8 mouse cellular contexts compared by ENCODE assay signal in genomic region chr9:107624539-107624938, GRCm38 (mm10). TPM values are rescaled to one million over a fixed set of nuclear protein-coding genes. Genes with fewer than 3 reads are reported as not detected.
DNase-seq lines count a peak whose midpoint lies in the region; ATAC-seq and TF ChIP-seq lines count a peak whose summit lies in the region.

No protein-coding gene starts in this region.

- peak; percentile 51 for DNase-seq in 3T3-L1 (ENCODE audit: low read depth, low spot score)
- DNase-seq in CH12.LX (ENCODE audit: extremely low read depth) = no peak
- DNase-seq in limb, embryonic 11.5 days (ENCODE audit: low spot score) = no peak
- no peak for DNase-seq in right cerebral cortex, adult 2 months (ENCODE audit: low spot score in 2 of 2)
- DNase-seq in embryo, embryonic 10.5 days (ENCODE audit: low spot score) = no peak
- DNase-seq in left cerebral cortex, postnatal 36 days (ENCODE audit: low spot score in 2 of 2) = no peak

- no peak for TF ChIP-seq CTCF in CH12.LX (conservative IDR thresholded peaks at IDR 0.05 in 1 of 2, IDR thresholded peaks at IDR 0.05 in 1 of 2; ENCODE audit: low read depth in 2 of 2, low read length in 2 of 2)

- H3K79me2 ChIP-seq in CH12.LX (replicated peaks; ENCODE audit: control insufficient read depth, extremely low read depth, insufficient read depth, poor library complexity, severe bottlenecking) = peaks cover 46% of the 10 kb centered on the region

- H3K4me2 ChIP-seq in CH12.LX (ENCODE audit: insufficient read depth, low read depth, poor library complexity, severe bottlenecking) = 0 out of 2 replicates have a peak overlapping the region, but pooled peaks have one; percentile 6
- H3K4me2 ChIP-seq in heart, embryonic 14.5 days (ENCODE audit: low read length) = no peak overlapping the region
- H3K4me2 ChIP-seq in limb, embryonic 11.5 days (ENCODE audit: low read depth, severe bottlenecking) = no peak overlapping the region
- H3K4me2 ChIP-seq in neural tube, embryonic 13.5 days = no peak overlapping the region; the same call in 1 of the 2 replicates

- H3K9ac ChIP-seq in CH12.LX (ENCODE audit: insufficient read depth, low read depth) = no peak overlapping the region
- H3K9ac ChIP-seq in heart, embryonic 14.5 days (ENCODE audit: low read length) = peak overlapping the region; percentile 42; the same call in 1 of the 2 replicates
- no peak overlapping the region for H3K9ac ChIP-seq in limb, embryonic 11.5 days (ENCODE audit: low read length)
- peak overlapping the region; percentile 41; the same call in 1 of the 2 replicates for H3K9ac ChIP-seq in neural tube, embryonic 13.5 days

- in situ Hi-C loops in CH12.LX (cut with MboI; ENCODE audit: low pct_ligation_motif_present, low pct_unique_long_range_greater_than_20kb, low sequenced_read_pairs) = no loop called here

- intact Hi-C loops in left cerebral cortex, postnatal 36 days (cut with DNase I) = no loop called here

- no peak for ATAC-seq in heart, embryonic 14.5 days (ENCODE audit: insufficient number of reproducible peaks, insufficient read depth, low FRiP score, low read depth)
- no peak for ATAC-seq in limb, embryonic 11.5 days (ENCODE audit: insufficient number of reproducible peaks, low FRiP score, low TSS enrichment, low read depth)
- ATAC-seq in neural tube, embryonic 13.5 days (ENCODE audit: low read depth) = no peak

- peaks cover 40 to 82% of the 10 kb centered on the region in 2 experiments for H3K36me3 ChIP-seq in CH12.LX (replicated peaks in 1 of 2; ENCODE audit: control insufficient read depth in 1 of 2, insufficient read depth in 1 of 2, low read length in 1 of 2)
- H3K36me3 ChIP-seq in heart, embryonic 14.5 days (ENCODE audit: control insufficient read depth, insufficient read depth, low read length) = peaks cover 70% of the 10 kb centered on the region
- H3K36me3 ChIP-seq in limb, embryonic 11.5 days (ENCODE audit: control insufficient read depth, insufficient read depth, low read length) = peaks cover 12% of the 10 kb centered on the region; the same call in 1 of the 2 replicates
- peaks cover 26% of the 10 kb centered on the region for H3K36me3 ChIP-seq in neural tube, embryonic 13.5 days

- peaks cover 29 to 55% of the 10 kb centered on the region in 2 experiments for H3K4me1 ChIP-seq in CH12.LX (ENCODE audit: control insufficient read depth in 1 of 2, insufficient read depth in 2 of 2)
- peaks cover 56 to 73% of the 10 kb centered on the region in 2 experiments for H3K4me1 ChIP-seq in heart, embryonic 14.5 days (ENCODE audit: control insufficient read depth in 2 of 2, insufficient read depth in 2 of 2, low read length in 2 of 2)
- peaks cover 31% of the 10 kb centered on the region for H3K4me1 ChIP-seq in limb, embryonic 11.5 days (ENCODE audit: control insufficient read depth, insufficient read depth, low read length)
- peaks cover 62% of the 10 kb centered on the region for H3K4me1 ChIP-seq in neural tube, embryonic 13.5 days (replicated peaks)

- peak overlapping the region in 1 of 3 experiments; percentile 7 for H3K4me3 ChIP-seq in CH12.LX (replicated peaks in 1 of 3; ENCODE audit: low read depth in 2 of 3, low read length in 2 of 3, poor library complexity in 1 of 3)
- no peak overlapping the region for H3K4me3 ChIP-seq in heart, embryonic 14.5 days (ENCODE audit: control insufficient read depth in 1 of 2, insufficient read depth in 1 of 2, low read depth in 1 of 2, low read length in 2 of 2)
- H3K4me3 ChIP-seq in limb, embryonic 11.5 days (ENCODE audit: low read depth, low read length) = no peak overlapping the region
- H3K4me3 ChIP-seq in neural tube, embryonic 13.5 days = no peak overlapping the region

- no peaks in the 10 kb centered on the region for H3K9me3 ChIP-seq in CH12.LX (replicated peaks; ENCODE audit: low read length)
- no peaks in the 10 kb centered on the region for H3K9me3 ChIP-seq in heart, embryonic 14.5 days (ENCODE audit: control insufficient read depth, low read length)
- H3K9me3 ChIP-seq in limb, embryonic 11.5 days (ENCODE audit: control insufficient read depth, low read length) = no peaks in the 10 kb centered on the region; the same call in 1 of the 2 replicates
- H3K9me3 ChIP-seq in neural tube, embryonic 13.5 days = no peaks in the 10 kb centered on the region

- no peaks in the 10 kb centered on the region for H3K27me3 ChIP-seq in CH12.LX (replicated peaks)
- no peaks in the 10 kb centered on the region for H3K27me3 ChIP-seq in heart, embryonic 14.5 days (ENCODE audit: control insufficient read depth, insufficient read depth, low read length)
- no peaks in the 10 kb centered on the region for H3K27me3 ChIP-seq in limb, embryonic 11.5 days (ENCODE audit: control insufficient read depth, insufficient read depth, low read length)
- no peaks in the 10 kb centered on the region for H3K27me3 ChIP-seq in neural tube, embryonic 13.5 days

- no peak for TF ChIP-seq POLR2A in CH12.LX (IDR thresholded peaks at IDR 0.05; ENCODE audit: low read depth, low read length)

- no peak for TF ChIP-seq EP300 in CH12.LX (IDR thresholded peaks at IDR 0.05; ENCODE audit: low read length)

- TF ChIP-seq RAD21 in CH12.LX (IDR thresholded peaks at IDR 0.05; ENCODE audit: low read depth, low read length) = no peak

- H3K27ac ChIP-seq in CH12.LX (ENCODE audit: insufficient read depth, low read depth) = 0 out of 2 replicates have a peak overlapping the region, but pooled peaks have one; percentile 16
- H3K27ac ChIP-seq in heart, embryonic 14.5 days (replicated peaks in 1 of 2; ENCODE audit: control insufficient read depth in 1 of 2, insufficient read depth in 1 of 2, low read depth in 2 of 2, low read length in 2 of 2) = peak overlapping the region; percentile 42 to 56
- H3K27ac ChIP-seq in limb, embryonic 11.5 days (replicated peaks; ENCODE audit: low read depth, low read length) = 0 out of 2 replicates have a peak overlapping the region, but pooled peaks have one; percentile 36
- H3K27ac ChIP-seq in neural tube, embryonic 13.5 days (replicated peaks) = peak overlapping the region; percentile 98

- dilution Hi-C loops in CH12.LX (cut with MboI; ENCODE audit: extremely low pct_ligation_motif_present, extremely low pct_unique_long_range_greater_than_20kb, low sequenced_read_pairs) = no loop called here

- 70% methylated on average over 5 of the region's 5 CpGs for WGBS in heart, embryonic 14.5 days
- WGBS in limb, embryonic 11.5 days = 83% methylated on average over 5 of the region's 5 CpGs
- 68% methylated on average over 5 of the region's 5 CpGs for WGBS in neural tube, embryonic 13.5 days

TF ChIP-seq in CH12.LX, 34 proteins besides CTCF, POLR2A, EP300 and RAD21:
- TF ChIP-seq TBP (conservative IDR thresholded peaks at IDR 0.05; ENCODE audit: low read depth, low read length) = no peak
- TF ChIP-seq ELF1 (IDR thresholded peaks at IDR 0.05; ENCODE audit: low read depth, low read length) = peak; percentile 37; the same call in 1 of the 2 replicates

RNA-seq across cellular contexts. Expression of gene Gnai2, which starts 10.6 kb away (rescaled TPM):
- 154 and 160 TPM in 2 replicates for total RNA-seq in CH12.LX (2012; rRNA removed)
- total RNA-seq in CH12.LX (2014; rRNA removed) = 86.2 and 98.2 TPM in 2 replicates
- 262 and 286 TPM in 2 replicates for polyA plus RNA-seq in CH12.LX (2012; ENCODE audit: insufficient read length, low read depth)
- 379 and 410 TPM in 2 replicates for polyA plus RNA-seq in heart, embryonic 14.5 days (2014; fragmentation: Nextera tagmentation; extraction: Ambion mirVana)
- 336 and 358 TPM in 2 replicates for polyA plus RNA-seq in limb, embryonic 11.5 days (2014; fragmentation: Nextera tagmentation; extraction: Ambion mirVana)
- 350 and 384 TPM in 2 replicates for polyA plus RNA-seq in neural tube, embryonic 13.5 days (2015; fragmentation: Nextera tagmentation; extraction: Ambion mirVana)
- total RNA-seq in left cerebral cortex, postnatal 36 days (2021) = 100 to 1,000 TPM; 215 to 221 TPM

RNA-seq across cellular contexts. Expression of gene Sema3b, which starts 15.5 kb away (rescaled TPM):
- total RNA-seq in CH12.LX (2012; rRNA removed) = 7.4 and 11.6 TPM in 2 replicates
- 8.0 and 8.2 TPM in 2 replicates for total RNA-seq in CH12.LX (2014; rRNA removed)
- polyA plus RNA-seq in CH12.LX (2012; ENCODE audit: insufficient read length, low read depth) = 4.3 and 4.7 TPM in 2 replicates
- polyA plus RNA-seq in heart, embryonic 14.5 days (2014; fragmentation: Nextera tagmentation; extraction: Ambion mirVana) = 6.5 and 7.2 TPM in 2 replicates
- 3.4 and 3.7 TPM in 2 replicates for polyA plus RNA-seq in limb, embryonic 11.5 days (2014; fragmentation: Nextera tagmentation; extraction: Ambion mirVana)
- 6.5 and 9.0 TPM in 2 replicates for polyA plus RNA-seq in neural tube, embryonic 13.5 days (2015; fragmentation: Nextera tagmentation; extraction: Ambion mirVana)
- total RNA-seq in left cerebral cortex, postnatal 36 days (2021) = 1 to 10 TPM; 2.6 to 3.1 TPM

RNA-seq across cellular contexts. Expression of gene Ifrd2, which starts 37.1 kb away (rescaled TPM):
- total RNA-seq in CH12.LX (2012; rRNA removed) (91.3 and 101 TPM in 2 replicates), CH12.LX (2014; rRNA removed) (57.7 and 62.8 TPM in 2 replicates)
- polyA plus RNA-seq in CH12.LX (2012; ENCODE audit: insufficient read length, low read depth) = 127 and 143 TPM in 2 replicates
- 44.6 and 45.7 TPM in 2 replicates for polyA plus RNA-seq in heart, embryonic 14.5 days (2014; fragmentation: Nextera tagmentation; extraction: Ambion mirVana)
- polyA plus RNA-seq in limb, embryonic 11.5 days (2014; fragmentation: Nextera tagmentation; extraction: Ambion mirVana) = 47.6 and 49.0 TPM in 2 replicates
- polyA plus RNA-seq in neural tube, embryonic 13.5 days (2015; fragmentation: Nextera tagmentation; extraction: Ambion mirVana) = 13.5 and 17.4 TPM in 2 replicates
- total RNA-seq in left cerebral cortex, postnatal 36 days (2021) = 10 to 100 TPM; 11.1 to 13.8 TPM

RNA-seq across cellular contexts. Expression of gene Hyal3, which starts 43.9 kb away (rescaled TPM):
- total RNA-seq in CH12.LX (2012; rRNA removed) (0.13 TPM in 1 of 2 replicates, not detected in the other), CH12.LX (2014; rRNA removed) (0.12 TPM in 1 of 2 replicates, not detected in the other)
- polyA plus RNA-seq in CH12.LX (2012; ENCODE audit: insufficient read length, low read depth) = 0.14 and 0.21 TPM in 2 replicates
- 0.46 and 0.53 TPM in 2 replicates for polyA plus RNA-seq in heart, embryonic 14.5 days (2014; fragmentation: Nextera tagmentation; extraction: Ambion mirVana)
- 0.54 and 0.57 TPM in 2 replicates for polyA plus RNA-seq in limb, embryonic 11.5 days (2014; fragmentation: Nextera tagmentation; extraction: Ambion mirVana)
- polyA plus RNA-seq in neural tube, embryonic 13.5 days (2015; fragmentation: Nextera tagmentation; extraction: Ambion mirVana) = 1.9 and 2.0 TPM in 2 replicates
- 1 to 10 TPM in 1 of 2 experiments, under 1 TPM in 1; 0.79 to 1.9 TPM for total RNA-seq in left cerebral cortex, postnatal 36 days (2021)

RNA-seq across cellular contexts. Expression of gene Slc38a3, which starts 44.8 kb away (rescaled TPM):
- total RNA-seq in CH12.LX (2012; rRNA removed) = 0.04 TPM in 1 of 2 replicates, not detected in the other
- not detected in 2 replicates for total RNA-seq in CH12.LX (2014; rRNA removed)
- polyA plus RNA-seq in CH12.LX (2012; ENCODE audit: insufficient read length, low read depth) = not detected in 2 replicates
- 2.7 TPM in 2 replicates for polyA plus RNA-seq in heart, embryonic 14.5 days (2014; fragmentation: Nextera tagmentation; extraction: Ambion mirVana)
- polyA plus RNA-seq in limb, embryonic 11.5 days (2014; fragmentation: Nextera tagmentation; extraction: Ambion mirVana) = 3.4 and 4.1 TPM in 2 replicates
- 23.9 and 25.6 TPM in 2 replicates for polyA plus RNA-seq in neural tube, embryonic 13.5 days (2015; fragmentation: Nextera tagmentation; extraction: Ambion mirVana)
- total RNA-seq in left cerebral cortex, postnatal 36 days (2021) = 10 to 100 TPM; 66.3 to 66.8 TPM

Comparison
In these comparisons a context has a peak if more than half of its experiments do, and no peak if none do; other contexts are left out.
1. H3K27ac ChIP-seq: peak in every context shown above with its lines; median percentile 98 in neural tube, embryonic 13.5 days; 49 in heart, embryonic 14.5 days; 36 in limb, embryonic 11.5 days; 16 in CH12.LX.
2. H3K9ac ChIP-seq: peak in heart, embryonic 14.5 days (single experiment) and neural tube, embryonic 13.5 days (single experiment); none in CH12.LX (single experiment) and limb, embryonic 11.5 days (single experiment).